Mouse (Mus musculus) forebrain, embryonic 14.5 days (tissue): ENCODE results near the gene Eri3. TPM values are rescaled to one million over a fixed set of nuclear protein-coding genes. Genes with fewer than 3 reads are reported as not detected.

Experiments
- ATAC-seq: fragments of 200-750 bp; cut with Nextera tagmentation; 2 replicates; pipeline ENCODE4 v1.8.0; 2017; ENCODE audit warnings: mild to moderate bottlenecking, moderate library complexity
- DNase-seq: peaks from one replicate; pipeline ENCODE4 v3.0.0-alpha.2; 2015; ENCODE audit warnings: low spot score
- H3K27ac ChIP-seq: fragments of 300-500 bp; sonication (generic); 2 replicates; pipeline ENCODE4 v1.5.1; 2014; ENCODE audit warnings: low read depth, mild to moderate bottlenecking, control low read depth, low read length, moderate library complexity
- H3K27me3 ChIP-seq: fragments of 300-500 bp; sonication (generic); replicated peaks from 2 replicates; pipeline ENCODE4 v1.6.1; 2014; ENCODE audit warnings: low read length, control low read depth, mixed read lengths; ENCODE audit not compliant: control insufficient read depth, insufficient read depth
- H3K36me3 ChIP-seq: fragments of 300-500 bp; sonication (generic); 2 replicates; pipeline ENCODE4 v1.6.1; 2014; ENCODE audit warnings: low read length, control low read depth; ENCODE audit not compliant: control insufficient read depth, insufficient read depth
- H3K4me1 ChIP-seq: fragments of 300-500 bp; sonication (generic); 2 replicates; pipeline ENCODE4 v1.6.1; 2014; ENCODE audit warnings: antibody characterized with exemption, low read length, control low read depth; ENCODE audit not compliant: control insufficient read depth, insufficient read depth
- H3K4me2 ChIP-seq: fragments of 300-500 bp; sonication (generic); 2 replicates; pipeline ENCODE4 v1.6.1; 2014; ENCODE audit warnings: mild to moderate bottlenecking, control low read depth, low read length
- H3K4me3 ChIP-seq: fragments of 300-500 bp; sonication (generic); 2 replicates; pipeline ENCODE4 v1.5.1; 2014; ENCODE audit warnings: low read depth, low read length, control low read depth
- H3K9ac ChIP-seq: fragments of 300-500 bp; sonication (generic); 2 replicates; pipeline ENCODE4 v1.6.1; 2014; ENCODE audit warnings: mild to moderate bottlenecking, low read length, control low read depth, moderate library complexity
- H3K9me3 ChIP-seq: fragments of 300-500 bp; sonication (generic); replicated peaks from 2 replicates; pipeline ENCODE4 v1.6.1; 2016; ENCODE audit warnings: low read length, control low read depth, mixed read lengths; ENCODE audit not compliant: control insufficient read depth
- WGBS: fragments of 180-500 bp; shearing (Covaris S2); extraction: QIAGEN DNeasy Blood & Tissue Kit; methylation state at CpG from one replicate; pipeline ENCODE4 v1.1.7; 2014; 5-methylcytosine and 5-hydroxymethylcytosine counted together
- polyA plus RNA-seq: library from polyadenylated mRNA; unstranded; fragments of >200 nt; fragmentation: Nextera tagmentation; extraction: Ambion mirVana; gene quantifications from 2 replicates; pipeline ENCODE4 v1.2.1, GENCODE M21; 2014

The Eri3 gene
- polyA plus RNA-seq, result 225 and 247 TPM in 2 replicates

GRCm38 (mm10) chr4:117550140-117550851, at the start of gene Eri3:
TSS of gene Eri3 (plus strand) at chr4:117550365.
- H3K27ac ChIP-seq, result peak within 1 kb of the TSS; percentile 78
- no peaks in the 10 kb centered on the region for H3K27me3 ChIP-seq
- H3K36me3 ChIP-seq, result no peaks in the 10 kb centered on the region
- peak within 1 kb of the TSS; percentile 81 for H3K4me2 ChIP-seq
- H3K9me3 ChIP-seq, result no peaks in the 10 kb centered on the region
- peaks cover 11% of the 10 kb centered on the region for H3K4me1 ChIP-seq
- WGBS, result 0% methylated on average over 48 of the region's 53 CpGs
- DNase-seq (peak; percentile 100), ATAC-seq (peak; percentile 99)
- H3K4me3 ChIP-seq, result peak within 1 kb of the TSS; percentile 91
- peak within 1 kb of the TSS; percentile 86 for H3K9ac ChIP-seq

DNA sequence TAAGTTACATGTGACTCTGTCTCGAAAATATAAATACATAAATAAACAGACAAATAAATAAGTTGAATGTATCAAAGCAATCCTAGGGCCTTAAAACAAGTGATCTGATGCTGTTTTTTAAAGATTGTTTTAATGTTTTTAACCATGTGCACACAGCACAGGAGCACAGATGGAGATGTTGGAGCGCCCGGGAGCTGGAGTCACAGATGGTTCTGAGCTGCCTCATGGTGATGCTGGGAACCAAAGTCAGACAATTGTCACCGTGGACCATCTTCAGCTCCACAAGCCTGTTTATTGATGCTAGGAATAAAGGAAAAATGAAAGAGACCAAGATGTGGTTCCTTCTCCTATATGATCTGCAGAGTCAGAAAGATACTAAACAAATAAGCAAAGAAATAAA, 31.9 kb upstream of the Eri3 start:
- ATAC-seq (no peak), DNase-seq (no peak)
- Histone ChIP-seq H3K27me3 (no peaks in the 10 kb centered on the region), H3K36me3 (no peaks in the 10 kb centered on the region), H3K4me1 (no peaks in the 10 kb centered on the region), H3K4me3 (no peak overlapping the region), H3K9ac (no peak overlapping the region), H3K27ac (no peak overlapping the region), H3K4me2 (no peak overlapping the region), H3K9me3 (no peaks in the 10 kb centered on the region)
- WGBS, result 82% methylated on average over 4 of the region's 4 CpGs

GRCm38 (mm10) chr4:117521350-117521749, 28.8 kb upstream of the Eri3 start:
- no peaks in the 10 kb centered on the region for H3K4me1 ChIP-seq
- H3K27me3 ChIP-seq, result no peaks in the 10 kb centered on the region
- WGBS, result 67% methylated on average over 2 of the region's 2 CpGs
- H3K9me3 ChIP-seq, result no peaks in the 10 kb centered on the region
- no peak overlapping the region for H3K9ac ChIP-seq
- H3K4me2 ChIP-seq, result no peak overlapping the region
- no peak for ATAC-seq
- no peak overlapping the region for H3K27ac ChIP-seq
- no peaks in the 10 kb centered on the region for H3K36me3 ChIP-seq
- no peak for DNase-seq
- H3K4me3 ChIP-seq, result no peak overlapping the region

DNA sequence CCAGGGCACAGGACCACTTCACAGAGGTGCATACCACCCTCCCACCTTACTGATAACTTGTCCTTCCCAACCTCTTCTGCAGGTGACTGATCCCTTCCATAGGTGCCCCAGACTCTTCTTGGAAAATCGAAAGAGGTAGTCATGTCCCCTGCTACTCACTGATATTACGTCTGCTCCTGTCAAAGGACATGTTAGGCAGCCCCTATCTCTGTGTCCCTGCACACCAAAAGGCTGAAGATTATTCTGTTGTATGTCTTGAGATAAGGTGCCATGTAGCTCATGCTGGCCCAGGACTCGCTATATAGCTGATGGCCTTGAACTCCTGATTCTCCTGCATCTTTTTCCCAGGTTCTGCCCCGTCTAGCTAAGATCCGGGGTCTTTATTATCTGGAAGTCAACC, 24.2 kb upstream of the Eri3 start:
- 88% methylated on average over 5 of the region's 5 CpGs for WGBS
- Histone ChIP-seq H3K4me1 (no peaks in the 10 kb centered on the region), H3K4me2 (no peak overlapping the region), H3K9ac (no peak overlapping the region), H3K9me3 (no peaks in the 10 kb centered on the region), H3K27me3 (no peaks in the 10 kb centered on the region), H3K27ac (no peak overlapping the region), H3K4me3 (no peak overlapping the region), H3K36me3 (no peaks in the 10 kb centered on the region)
- DNase-seq (no peak), ATAC-seq (no peak)

DNA sequence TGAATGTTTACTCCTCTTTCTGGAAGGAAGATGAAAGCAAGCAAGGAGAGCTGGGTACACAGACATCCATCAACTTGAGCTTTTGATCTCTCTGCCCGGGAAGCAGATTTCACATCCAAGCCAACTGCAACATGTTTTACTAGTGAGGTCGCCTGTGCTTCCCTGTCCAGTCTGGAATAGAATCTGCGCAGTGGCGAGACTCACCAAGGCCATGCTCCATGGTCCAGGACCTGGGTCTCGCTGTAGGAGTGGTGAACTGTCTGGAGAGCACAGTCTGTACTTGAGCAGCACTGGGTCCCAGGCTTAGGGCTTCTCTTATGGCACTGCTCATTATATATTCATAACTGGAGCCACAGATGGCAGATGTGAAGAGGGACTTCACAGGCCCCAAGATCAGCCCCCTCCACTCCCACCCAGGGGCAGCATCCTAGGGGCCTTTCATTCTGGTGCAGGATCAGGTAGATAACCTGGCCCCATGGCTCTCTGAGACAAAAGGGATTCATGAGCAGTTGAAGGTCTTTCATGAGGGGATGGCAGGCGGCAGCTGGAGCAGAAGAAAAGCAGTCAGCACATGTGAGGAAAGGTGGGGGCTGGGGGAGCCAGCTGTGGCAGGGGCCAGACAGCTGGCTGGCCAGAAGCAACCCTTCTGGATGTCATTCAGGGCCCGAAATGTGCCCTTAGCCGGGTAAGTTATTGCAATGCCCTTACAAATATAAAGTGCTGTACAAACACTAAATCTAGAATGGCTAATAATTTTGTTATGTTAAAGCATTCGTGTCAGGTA, 22.9 kb upstream of the Eri3 start:
- 65% methylated on average over 9 of the region's 9 CpGs for WGBS
- Histone ChIP-seq H3K9ac (no peak overlapping the region), H3K4me2 (no peak overlapping the region), H3K36me3 (no peaks in the 10 kb centered on the region), H3K27me3 (no peaks in the 10 kb centered on the region), H3K4me1 (no peaks in the 10 kb centered on the region), H3K27ac (no peak overlapping the region), H3K9me3 (no peaks in the 10 kb centered on the region), H3K4me3 (no peak overlapping the region)
- DNase-seq (no peak), ATAC-seq (no peak)

- Histone ChIP-seq H3K4me2 (no peak overlapping the region), H3K9ac (no peak overlapping the region), H3K27me3 (no peaks in the 10 kb centered on the region), H3K9me3 (no peaks in the 10 kb centered on the region), H3K27ac (no peak overlapping the region), H3K4me3 (no peak overlapping the region), H3K36me3 (no peaks in the 10 kb centered on the region), H3K4me1 (no peaks in the 10 kb centered on the region)
- DNase-seq (peak; percentile 61), ATAC-seq (no peak)
- 25% methylated on average over 1 of the region's 1 CpGs for WGBS
These were observed 22.2 kb upstream of the Eri3 start for GRCm38 (mm10) chr4:117527952-117528351.

GRCm38 (mm10) chr4:117529843-117530242, 20.3 kb upstream of the Eri3 start:
- DNase-seq (no peak), ATAC-seq (no peak)
- H3K4me2 ChIP-seq, result no peak overlapping the region
- H3K4me3 ChIP-seq, result no peak overlapping the region
- H3K9ac ChIP-seq, result no peak overlapping the region
- 80% methylated on average over 4 of the region's 4 CpGs for WGBS
- no peak overlapping the region for H3K27ac ChIP-seq
- H3K27me3 ChIP-seq, result no peaks in the 10 kb centered on the region
- H3K36me3 ChIP-seq, result no peaks in the 10 kb centered on the region
- H3K9me3 ChIP-seq, result no peaks in the 10 kb centered on the region
- no peaks in the 10 kb centered on the region for H3K4me1 ChIP-seq

- no peaks in the 10 kb centered on the region for H3K27me3 ChIP-seq
- H3K4me1 ChIP-seq, result no peaks in the 10 kb centered on the region
- no peak overlapping the region for H3K4me3 ChIP-seq
- no peaks in the 10 kb centered on the region for H3K9me3 ChIP-seq
- no peak for ATAC-seq
- H3K4me2 ChIP-seq, result no peak overlapping the region
- H3K27ac ChIP-seq, result no peak overlapping the region
- WGBS, result 51% methylated on average over 9 of the region's 9 CpGs
- no peak overlapping the region for H3K9ac ChIP-seq
- no peaks in the 10 kb centered on the region for H3K36me3 ChIP-seq
- DNase-seq, result no peak
These were observed 14.5 kb upstream of the Eri3 start for GRCm38 (mm10) chr4:117535496-117536200.
